Mouse (Mus musculus): Measurements from ENCODE around the gene Ifrd2.

- TF ChIP-seq CTCF (IDR thresholded peaks at IDR 0.05; ENCODE audit: control insufficient read depth, insufficient read depth, insufficient read length): no peak
- TF ChIP-seq MYOG (IDR thresholded peaks at IDR 0.05; ENCODE audit: control insufficient read depth, extremely low read depth, insufficient read length): no peak
Observed at GRCm38 (mm10) chr9:107615035-107615434, 27.6 kb downstream of the Ifrd2 start.
